Mouse (Mus musculus) limb, embryonic 10.5 days (tissue): ENCODE measurements around the gene Birc2. TPM values are rescaled to one million over a fixed set of nuclear protein-coding genes. Genes with fewer than 3 reads are reported as not detected.

Source experiments
- DNase-seq: peaks from one replicate; pipeline ENCODE4 v3.0.0-alpha.2; 2017; ENCODE audit warnings: low spot score
- H3K27ac ChIP-seq: fragments of 300-500 bp; sonication (generic); 2 replicates; pipeline ENCODE4 v1.5.1; 2016; ENCODE audit warnings: mild to moderate bottlenecking
- H3K27me3 ChIP-seq: fragments of 300-500 bp; sonication (generic); 2 replicates; pipeline ENCODE4 v1.6.1; 2016; ENCODE audit warnings: low read depth, mild to moderate bottlenecking; ENCODE audit not compliant: poor library complexity, severe bottlenecking
- H3K36me3 ChIP-seq: fragments of 300-500 bp; sonication (generic); 2 replicates; pipeline ENCODE4 v1.6.1; 2016; ENCODE audit warnings: mild to moderate bottlenecking, moderate library complexity
- H3K4me1 ChIP-seq: fragments of 300-500 bp; sonication (generic); 2 replicates; pipeline ENCODE4 v1.6.1; 2016
- H3K4me3 ChIP-seq: fragments of 300-500 bp; sonication (generic); 2 replicates; pipeline ENCODE4 v1.5.1; 2016; ENCODE audit warnings: mild to moderate bottlenecking, moderate library complexity
- H3K9me3 ChIP-seq: fragments of 300-500 bp; sonication (generic); replicated peaks from 2 replicates; pipeline ENCODE4 v1.6.1; 2016; ENCODE audit warnings: mild to moderate bottlenecking
- WGBS: fragments of 180-500 bp; shearing (Covaris S2); methylation state at CpG from one replicate; pipeline ENCODE4 v1.1.7; 2016; 5-methylcytosine and 5-hydroxymethylcytosine counted together
- microRNA-seq: library from miRNA; unstranded; fragments of <30 nt; microRNA quantifications from one replicate; pipeline ENCODE4, GENCODE M21; 2017
- polyA plus RNA-seq: library from polyadenylated mRNA; unstranded; fragments of >200 nt; fragmentation: Nextera tagmentation; extraction: Ambion mirVana; gene quantifications from 2 replicates; pipeline ENCODE4 v1.2.1, GENCODE M21; 2016

Birc2 gene
- polyA plus RNA-seq, 1 experiment from 2014 or later, result 37.6 TPM

- H3K36me3 ChIP-seq, result peaks cover 72% of the 10 kb centered on the region
- WGBS, result 88% methylated on average over 3 of the region's 3 CpGs
Measured at GRCm38 (mm10) chr9:7775986-7776385, 60.9 kb downstream of the Birc2 start.

DNA sequence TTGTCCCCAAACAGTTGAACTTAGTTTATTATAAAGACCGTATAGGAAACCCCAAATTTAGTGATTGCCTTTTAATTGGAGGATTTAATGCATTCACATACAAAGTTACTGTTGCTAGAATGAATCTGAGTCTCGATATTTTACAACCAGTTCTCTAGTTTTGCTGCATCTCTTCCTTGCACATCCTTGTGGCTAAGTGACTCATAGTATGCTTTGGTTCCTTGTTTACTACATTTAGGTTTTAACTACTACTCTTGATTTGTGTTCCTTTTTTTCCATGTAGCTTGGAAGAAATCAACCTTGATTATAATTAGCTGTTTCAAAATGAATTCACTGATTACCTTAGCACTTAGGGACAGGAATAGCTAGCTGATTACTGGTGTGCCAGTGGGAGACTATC lies 61.9 kb downstream of the Birc2 start:
- Histone ChIP-seq H3K9me3 (no peaks in the 10 kb centered on the region), H3K36me3 (peaks cover 73% of the 10 kb centered on the region), H3K27ac (no peak overlapping the region), H3K4me3 (no peak overlapping the region), H3K4me1 (no peaks in the 10 kb centered on the region), H3K27me3 (no peaks in the 10 kb centered on the region)
- no peak for DNase-seq
- WGBS, result 91% methylated on average over 2 of the region's 2 CpGs

More at GRCm38 (mm10) chr9:7775986-7776385, 60.9 kb downstream of the Birc2 start:
- Histone ChIP-seq H3K27me3 (no peaks in the 10 kb centered on the region), H3K27ac (no peak overlapping the region), H3K4me3 (no peak overlapping the region), H3K9me3 (no peaks in the 10 kb centered on the region), H3K4me1 (no peaks in the 10 kb centered on the region)
- DNase-seq, result no peak

DNA sequence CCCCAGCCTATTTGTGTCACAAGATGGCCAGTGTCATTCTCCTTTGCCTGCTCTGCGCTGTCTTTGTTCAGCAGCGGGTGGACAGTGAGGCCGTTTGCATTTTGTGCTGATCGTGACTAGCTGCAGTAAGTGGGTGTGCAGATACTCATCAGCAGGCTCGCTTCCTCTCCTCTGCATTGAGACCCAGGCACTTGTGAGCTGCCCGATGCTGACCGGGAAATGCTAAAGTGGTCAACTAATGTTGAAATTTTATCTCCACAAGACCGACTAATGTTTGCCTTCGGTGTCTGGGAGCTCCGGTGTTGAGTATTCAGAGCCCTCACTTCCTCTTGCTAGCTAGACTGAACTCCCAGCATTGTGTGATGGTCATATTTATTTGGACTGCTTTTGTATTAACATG lies 62.3 kb downstream of the Birc2 start:
- Histone ChIP-seq H3K4me3 (no peak overlapping the region), H3K27me3 (no peaks in the 10 kb centered on the region), H3K36me3 (peaks cover 74% of the 10 kb centered on the region), H3K9me3 (no peaks in the 10 kb centered on the region), H3K27ac (no peak overlapping the region), H3K4me1 (no peaks in the 10 kb centered on the region)
- WGBS, result 94% methylated on average over 10 of the region's 10 CpGs
- no peak for DNase-seq

DNA sequence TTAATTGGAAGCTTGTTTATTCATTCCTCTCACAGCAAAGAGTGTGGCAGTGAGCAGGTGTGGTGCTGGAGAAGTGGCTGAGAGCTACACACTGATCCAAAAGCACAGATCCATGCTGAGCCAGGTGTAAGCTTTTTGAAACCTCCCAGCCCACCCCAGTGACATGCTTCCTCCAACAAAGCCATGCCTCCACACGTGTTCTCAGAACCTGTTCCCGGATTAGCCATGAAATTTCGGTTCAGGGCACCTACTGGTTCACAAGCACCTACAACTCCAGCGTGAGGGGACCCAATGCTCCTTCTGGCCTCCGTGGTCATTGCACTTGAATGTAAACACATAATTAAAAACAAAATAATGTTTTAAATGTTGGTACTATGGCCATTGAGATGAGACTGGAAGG lies 63.2 kb downstream of the Birc2 start:
- Histone ChIP-seq H3K27ac (no peak overlapping the region), H3K27me3 (no peaks in the 10 kb centered on the region), H3K4me3 (no peak overlapping the region), H3K9me3 (no peaks in the 10 kb centered on the region), H3K36me3 (peaks cover 74% of the 10 kb centered on the region), H3K4me1 (no peaks in the 10 kb centered on the region)
- 95% methylated on average over 5 of the region's 5 CpGs for WGBS
- no peak for DNase-seq

- Histone ChIP-seq H3K27ac (no peak overlapping the region), H3K36me3 (peaks cover 72% of the 10 kb centered on the region), H3K4me1 (no peaks in the 10 kb centered on the region), H3K27me3 (no peaks in the 10 kb centered on the region), H3K4me3 (no peak overlapping the region), H3K9me3 (no peaks in the 10 kb centered on the region)
- no peak for DNase-seq
- 81% methylated on average over 4 of the region's 4 CpGs for WGBS
Measured at GRCm38 (mm10) chr9:7772773-7773454, 64.0 kb downstream of the Birc2 start.

DNA sequence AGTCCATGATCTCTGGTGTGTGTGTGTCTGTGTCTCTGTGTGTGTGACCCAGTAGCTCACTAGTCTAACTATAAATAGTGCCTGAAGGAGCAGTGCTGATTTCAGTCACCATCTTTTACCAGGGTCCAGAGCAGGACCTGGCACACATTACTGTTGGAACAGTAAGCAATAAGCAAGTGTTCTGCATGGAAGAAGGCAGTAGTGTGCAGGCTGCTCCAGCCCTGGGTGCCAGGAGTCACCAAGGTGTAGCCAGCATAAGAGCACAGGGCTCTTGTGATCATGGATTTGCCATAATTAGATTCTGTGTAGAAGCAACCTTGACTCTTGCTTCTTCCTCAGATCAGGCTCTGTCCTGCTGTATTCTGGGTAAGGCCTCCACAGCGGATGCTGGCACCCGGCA lies 64.5 kb downstream of the Birc2 start:
- 86% methylated on average over 2 of the region's 2 CpGs for WGBS
- H3K4me3 ChIP-seq, result no peak overlapping the region
- DNase-seq, result no peak
- no peaks in the 10 kb centered on the region for H3K27me3 ChIP-seq
- H3K27ac ChIP-seq, result no peak overlapping the region
- peaks cover 69% of the 10 kb centered on the region for H3K36me3 ChIP-seq
- H3K9me3 ChIP-seq, result no peaks in the 10 kb centered on the region
- peaks cover 4% of the 10 kb centered on the region; the same call in 1 of the 2 replicates for H3K4me1 ChIP-seq

GRCm38 (mm10) chr9:7769491-7769890 lies 67.4 kb downstream of the Birc2 start:
- peaks cover 55% of the 10 kb centered on the region for H3K36me3 ChIP-seq
- no peaks in the 10 kb centered on the region for H3K9me3 ChIP-seq

GRCm38 (mm10) chr9:7769081-7769480 lies 67.8 kb downstream of the Birc2 start:
- H3K27me3 ChIP-seq, result no peaks in the 10 kb centered on the region
- no peak overlapping the region for H3K4me3 ChIP-seq
- peaks cover 51% of the 10 kb centered on the region for H3K36me3 ChIP-seq
- H3K9me3 ChIP-seq, result no peaks in the 10 kb centered on the region
- no peak overlapping the region for H3K27ac ChIP-seq
- H3K4me1 ChIP-seq, result peaks cover 14% of the 10 kb centered on the region
- WGBS, result 67% methylated on average over 4 of the region's 4 CpGs
- DNase-seq, result no peak

More at GRCm38 (mm10) chr9:7769491-7769890, 67.4 kb downstream of the Birc2 start:
- Histone ChIP-seq H3K4me1 (peaks cover 14% of the 10 kb centered on the region), H3K4me3 (no peak overlapping the region), H3K27ac (no peak overlapping the region), H3K27me3 (no peaks in the 10 kb centered on the region)
- no peak for DNase-seq
- 93% methylated on average over 5 of the region's 5 CpGs for WGBS

Small RNA genes lying within 50 kb of the gene (microRNA-seq; reads per million reads assigned to microRNA genes)
- gene Mir5618, result 11.7 reads per million, percentile 20 among the genes with 10 or more reads in this experiment

Other genes starting within 250 kb of the Birc2 start
- not detected in 2 replicates for gene Mmp20, start 208.8 kb downstream of the Birc2 start, polyA plus RNA-seq
- gene Mmp7, start 145.0 kb downstream of the Birc2 start, polyA plus RNA-seq, result not detected in 2 replicates
- gene Tmem123, start 73.0 kb downstream of the Birc2 start, polyA plus RNA-seq, result 89.2 and 90.5 TPM in 2 replicates
- gene Birc3, start 36.1 kb upstream of the Birc2 start, polyA plus RNA-seq, result 7.4 and 8.2 TPM in 2 replicates
- gene Yap1, start 167.5 kb upstream of the Birc2 start, polyA plus RNA-seq, result 49.6 and 55.6 TPM in 2 replicates
- gene Cfap300, start 205.8 kb upstream of the Birc2 start, polyA plus RNA-seq, result 15.2 and 18.1 TPM in 2 replicates